Mouse (Mus musculus) adrenal gland (tissue): Measurements from ENCODE around the gene Tmem161a.

ENCODE experiments used
- intact Hi-C: fragments of 180-260 bp; cut with DNase I; formaldehyde crosslinking; loops from one replicate; pipeline ENCODE4 v1.15.1; 2025

Gene Tmem161a

GRCm38 (mm10) chr8:70159211-70159610, 12.9 kb upstream of the Tmem161a start:
- intact Hi-C loops, result no loop called here

- intact Hi-C loops, result no loop called here
Measured at GRCm38 (mm10) chr8:70160015-70160414, 12.1 kb upstream of the Tmem161a start.

- intact Hi-C loops, result no loop called here
Measured at GRCm38 (mm10) chr8:70163316-70163715, 8.8 kb upstream of the Tmem161a start.

- intact Hi-C loops, result loop anchor here (5.0 kb wide), 2 partner anchors 59 to 294 kb away; no protein-coding TSS in a partner anchor
Measured at GRCm38 (mm10) chr8:70166504-70167110, 5.5 kb upstream of the Tmem161a start.

GRCm38 (mm10) chr8:70170116-70170515, 2.0 kb upstream of the Tmem161a start:
- intact Hi-C loops, result no loop called here

GRCm38 (mm10) chr8:70170748-70171147, 1.4 kb upstream of the Tmem161a start:
- intact Hi-C loops, result no loop called here

GRCm38 (mm10) chr8:70171240-70171639, 916 bp upstream of the Tmem161a start:
- intact Hi-C loops, result no loop called here

GRCm38 (mm10) chr8:70173320-70173719, 1.2 kb downstream of the Tmem161a start:
- intact Hi-C loops, result no loop called here

GRCm38 (mm10) chr8:70174079-70174478, 1.9 kb downstream of the Tmem161a start:
- intact Hi-C loops, result no loop called here

GRCm38 (mm10) chr8:70178231-70178630, 6.1 kb downstream of the Tmem161a start:
- intact Hi-C loops, result no loop called here

- intact Hi-C loops, result no loop called here
Measured at GRCm38 (mm10) chr8:70179082-70179481, 6.9 kb downstream of the Tmem161a start.

- intact Hi-C loops, result loop anchor here (5.0 kb wide), 1 partner anchor 41 kb away; no protein-coding TSS in a partner anchor
Measured at GRCm38 (mm10) chr8:70181212-70181902, 9.2 kb downstream of the Tmem161a start.

- intact Hi-C loops, result loop anchor here (5.0 kb wide), 1 partner anchor 40 kb away; no protein-coding TSS in a partner anchor
Measured at GRCm38 (mm10) chr8:70181903-70182252, 9.7 kb downstream of the Tmem161a start.

- intact Hi-C loops, result loop anchor here (5.0 kb wide), 1 partner anchor 39 kb away; no protein-coding TSS in a partner anchor
Measured at GRCm38 (mm10) chr8:70183194-70183593, 11.0 kb downstream of the Tmem161a start.

- intact Hi-C loops, result no loop called here
Measured at GRCm38 (mm10) chr8:70188707-70189106, 16.6 kb downstream of the Tmem161a start.

GRCm38 (mm10) chr8:70193238-70193637, 21.1 kb downstream of the Tmem161a start:
- intact Hi-C loops, result no loop called here

- intact Hi-C loops, result no loop called here
Measured at GRCm38 (mm10) chr8:70194191-70194590, 22.0 kb downstream of the Tmem161a start.

GRCm38 (mm10) chr8:70195762-70196161, 23.6 kb downstream of the Tmem161a start:
- intact Hi-C loops, result no loop called here

- intact Hi-C loops, result no loop called here
Measured at GRCm38 (mm10) chr8:70197603-70198002, 25.4 kb downstream of the Tmem161a start.

GRCm38 (mm10) chr8:70200098-70200681, 28.0 kb downstream of the Tmem161a start:
- intact Hi-C loops, result no loop called here

GRCm38 (mm10) chr8:70201417-70201816, 29.3 kb downstream of the Tmem161a start:
- intact Hi-C loops, result no loop called here

GRCm38 (mm10) chr8:70203072-70203471, 30.9 kb downstream of the Tmem161a start:
- intact Hi-C loops, result no loop called here
